Mouse (Mus musculus) 3T3-L1 (cell line): ENCODE measurements around the gene Pih1d1.
"Not testable (repeated sequence)": the region's sequence is repeated elsewhere in the genome, so short reads cannot be mapped to it uniquely, and the experiment has no call there.

ENCODE experiments used
- DNase-seq: peaks from one replicate; pipeline ENCODE4 v3.0.0-alpha.2; 2015; ENCODE audit warnings: low read depth, low spot score

Gene Pih1d1

GRCm38 (mm10) chr7:45154096-45154992, at the start of gene Pih1d1, which contains the start of gene Aldh16a1:
Gene Pih1d1, plus strand, starts transcription at chr7:45154303.
Gene Aldh16a1, minus strand, starts transcription at chr7:45154584.
- peak; percentile 92 for DNase-seq

GRCm38 (mm10) chr7:45104941-45105340, 49.2 kb upstream of the Pih1d1 start:
- DNase-seq = no peak

- DNase-seq = no peak
Observed at GRCm38 (mm10) chr7:45105491-45105890, 48.6 kb upstream of the Pih1d1 start.

DNA sequence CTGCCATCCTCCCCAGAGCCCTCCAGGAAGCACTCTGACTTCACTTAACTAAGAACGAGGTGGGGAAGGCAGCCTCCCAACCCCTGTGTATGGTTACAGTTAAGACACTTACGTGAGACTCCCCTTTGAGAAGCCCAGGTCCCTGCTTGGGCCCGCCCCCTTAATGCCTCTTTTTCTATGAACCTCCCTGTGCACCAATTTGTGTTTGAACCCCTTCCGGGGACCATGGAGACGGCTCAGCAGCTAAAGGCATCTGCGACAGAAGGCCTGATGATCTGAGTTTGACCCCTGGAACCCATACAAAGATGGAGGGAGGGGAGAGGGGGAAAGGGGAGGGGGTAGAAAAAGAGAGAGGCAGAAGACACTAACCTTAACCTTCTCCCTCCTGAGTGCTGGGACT, 47.7 kb upstream of the Pih1d1 start:
- DNase-seq = no peak

GRCm38 (mm10) chr7:45107052-45107645, 47.0 kb upstream of the Pih1d1 start:
- no peak for DNase-seq

DNA sequence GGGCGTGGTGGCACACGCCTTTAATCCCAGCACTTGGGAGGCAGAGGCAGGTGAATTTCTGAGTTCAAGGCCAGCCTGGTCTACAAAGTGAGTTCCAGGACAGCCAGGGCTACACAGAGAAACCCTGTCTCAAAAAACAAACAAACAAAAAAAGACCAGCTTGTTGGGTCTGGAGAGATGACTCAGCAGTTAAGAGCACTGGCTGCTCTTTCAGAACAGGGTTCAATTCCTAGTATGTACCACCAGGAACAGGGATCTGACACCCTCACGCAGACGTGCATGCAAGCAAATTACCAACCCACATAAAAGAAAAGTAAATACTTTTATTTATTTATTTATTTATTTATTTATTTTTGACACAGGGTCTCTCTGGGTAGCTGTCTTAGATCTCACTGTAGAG, 44.0 kb upstream of the Pih1d1 start:
- DNase-seq = not testable (repeated sequence)

GRCm38 (mm10) chr7:45111940-45112339, 42.2 kb upstream of the Pih1d1 start:
- no peak for DNase-seq

DNA sequence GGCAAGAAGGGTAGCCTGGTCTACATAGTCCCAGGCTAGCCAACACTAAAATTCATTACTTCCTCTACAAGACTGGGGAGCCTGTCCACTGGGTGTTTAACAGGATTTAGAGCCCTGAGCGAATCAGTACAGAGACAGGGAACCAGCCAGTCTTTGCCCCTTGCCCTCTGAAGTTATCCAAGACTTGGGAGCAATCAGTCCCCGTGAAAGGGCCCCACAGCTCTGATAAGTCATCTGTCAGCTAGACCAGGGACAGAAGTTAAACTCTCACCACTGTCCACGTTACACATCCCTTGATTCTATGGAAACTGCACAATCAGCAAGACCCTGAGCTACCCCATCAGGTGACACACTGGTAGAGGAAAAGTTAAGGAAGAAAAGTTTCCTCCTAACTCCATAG, 41.6 kb upstream of the Pih1d1 start:
- DNase-seq = no peak

DNA sequence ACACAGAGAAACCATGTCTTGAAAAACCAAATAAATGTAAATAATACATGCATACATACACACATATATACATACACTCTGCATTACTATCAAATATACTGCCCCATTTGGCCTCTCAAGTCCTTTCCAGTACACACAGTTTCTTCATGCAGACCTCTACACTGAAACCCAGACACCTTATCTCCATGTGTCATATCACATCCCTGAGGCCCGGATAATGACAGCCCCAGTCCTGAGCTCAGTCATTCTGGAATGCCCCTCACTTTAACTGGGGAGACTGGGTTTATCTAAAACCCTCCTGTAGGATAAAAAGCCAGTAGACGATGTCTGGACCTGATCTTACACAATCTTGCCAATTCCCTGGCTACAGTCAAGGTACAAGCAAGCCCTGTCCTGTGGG, 40.6 kb upstream of the Pih1d1 start:
- DNase-seq = no peak

GRCm38 (mm10) chr7:45117566-45117965, 36.5 kb upstream of the Pih1d1 start:
- DNase-seq = no peak

DNA sequence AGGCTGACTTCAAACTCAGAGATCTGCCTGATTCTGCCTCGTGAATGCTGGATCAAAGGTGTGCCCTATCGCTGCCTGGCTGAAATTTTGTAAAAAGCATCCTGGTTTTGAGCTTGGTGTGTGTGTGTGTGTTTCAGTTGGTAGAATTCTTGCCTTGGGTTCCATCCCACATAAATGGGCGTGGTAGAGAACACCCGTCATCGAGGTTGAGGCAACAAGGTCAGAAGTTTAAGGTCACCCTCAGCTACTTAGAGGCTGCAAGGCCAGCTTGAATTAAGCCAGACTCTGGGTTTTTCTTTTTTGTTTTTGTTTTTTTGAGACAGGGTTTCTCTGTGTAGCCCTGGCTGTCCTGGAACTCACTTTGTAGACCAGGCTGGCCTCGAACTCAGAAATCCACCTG, 35.8 kb upstream of the Pih1d1 start:
- no peak for DNase-seq

DNA sequence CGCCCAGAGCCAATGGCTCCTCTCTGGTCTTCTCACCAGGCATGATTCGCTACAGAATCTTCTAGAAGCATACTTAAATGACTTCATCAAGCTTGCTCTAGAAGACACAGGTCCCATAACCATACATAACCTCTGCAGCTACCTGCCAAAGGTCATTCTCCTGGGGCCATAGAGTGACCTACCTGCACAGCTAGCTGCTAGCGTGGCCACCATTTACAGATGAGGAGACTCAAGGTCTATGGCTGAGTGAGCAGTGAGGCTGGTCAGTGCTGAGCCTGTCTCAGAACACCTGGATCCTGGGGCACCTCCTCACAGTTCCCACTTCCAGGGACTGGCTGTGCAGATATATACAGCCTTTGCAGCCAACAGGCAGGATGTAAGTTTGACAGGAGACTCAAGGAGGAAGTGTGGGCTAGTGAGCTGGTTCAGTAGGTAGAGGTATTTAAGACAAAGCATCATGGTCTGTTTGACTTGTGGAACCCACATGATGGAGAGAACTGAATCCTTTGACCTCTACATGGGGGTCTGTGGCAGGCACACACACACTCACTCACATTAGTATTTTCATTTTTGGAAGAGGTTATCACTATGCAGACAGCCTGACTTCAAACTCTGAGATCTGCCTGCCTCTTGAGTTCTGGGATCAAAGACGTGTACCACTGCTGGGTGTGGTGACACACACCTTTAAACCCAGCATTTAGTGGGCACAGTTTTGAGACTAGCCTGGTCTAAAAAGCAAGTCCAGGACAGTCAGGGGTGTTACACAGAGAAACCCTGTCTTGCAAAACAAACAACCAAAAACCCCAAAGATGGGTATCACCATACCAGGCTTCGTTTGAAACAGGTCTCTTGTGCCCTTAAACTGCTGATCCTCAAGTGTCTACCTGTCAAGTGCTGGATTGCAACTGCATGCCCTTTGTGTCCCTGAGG, 34.1 kb upstream of the Pih1d1 start:
- no peak for DNase-seq

DNA sequence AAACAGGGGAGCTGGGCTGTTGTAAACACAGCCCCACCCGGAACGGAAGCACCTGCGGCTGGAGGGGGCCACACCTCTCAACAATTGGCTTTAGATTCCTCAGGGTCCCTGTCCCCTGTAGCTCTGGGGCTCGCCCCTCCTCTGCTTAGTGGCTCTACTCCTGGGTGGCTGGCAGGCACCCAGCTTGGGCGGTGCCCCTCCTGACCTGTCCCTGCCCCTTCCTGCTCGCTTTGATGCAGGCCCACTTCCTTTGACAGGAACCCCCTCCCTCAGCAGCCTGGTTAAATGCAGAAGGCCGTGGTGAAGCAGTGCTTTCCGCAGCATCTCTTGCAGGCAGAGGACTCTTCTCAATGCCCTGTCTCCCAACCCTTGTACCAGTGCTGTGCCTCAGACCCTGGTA, 32.7 kb upstream of the Pih1d1 start:
- DNase-seq = no peak

- no peak for DNase-seq
Observed at GRCm38 (mm10) chr7:45121966-45122365, 32.1 kb upstream of the Pih1d1 start.

DNA sequence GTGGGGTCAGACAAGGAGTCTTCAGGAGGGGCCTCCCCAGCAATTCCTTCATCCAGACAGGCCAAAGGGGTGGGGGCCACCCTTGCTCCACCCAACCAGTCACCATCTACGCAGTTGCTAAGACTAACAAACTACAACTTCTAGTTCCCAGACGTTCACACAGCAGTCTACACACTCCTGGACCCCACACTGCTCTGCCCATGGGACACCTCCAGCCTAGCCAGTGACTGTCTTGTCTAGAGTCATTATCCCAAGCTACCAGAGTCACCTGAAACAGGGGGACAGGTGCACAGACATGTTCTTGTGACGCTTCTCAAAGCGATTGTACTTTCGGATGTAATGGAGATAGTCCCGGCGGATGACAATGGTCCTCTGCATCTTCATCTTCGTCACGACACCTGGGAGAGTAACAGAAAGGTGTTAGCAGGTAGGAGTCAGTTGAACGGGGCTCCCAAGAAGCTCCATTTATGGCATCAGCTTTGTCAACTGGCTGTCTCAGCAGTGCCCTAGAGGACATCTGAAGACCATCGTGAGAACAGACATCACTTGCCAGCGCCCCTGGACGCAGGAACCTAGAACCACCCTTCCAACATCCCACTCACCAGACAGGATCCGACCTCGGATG, 31.4 kb upstream of the Pih1d1 start:
- DNase-seq = no peak

DNA sequence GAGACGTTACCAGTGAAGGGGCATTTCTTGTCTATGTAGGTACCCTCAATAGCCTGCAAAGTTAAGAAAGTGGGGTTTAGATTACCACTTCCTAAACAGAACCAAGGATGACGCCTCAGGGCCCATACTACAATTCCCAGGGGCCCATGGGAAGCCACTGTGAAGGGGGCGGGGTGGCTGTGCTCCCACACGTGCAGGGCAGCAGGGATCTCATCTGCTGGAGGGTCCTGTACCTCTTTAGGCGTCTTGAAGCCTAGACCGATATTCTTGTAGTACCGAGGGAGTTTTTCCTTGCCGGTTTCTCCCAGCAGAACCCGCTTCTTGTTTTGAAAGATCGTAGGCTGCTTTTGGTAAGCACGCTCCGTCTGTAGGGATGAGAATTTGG, 30.9 kb upstream of the Pih1d1 start:
- DNase-seq = peak; percentile 64

GRCm38 (mm10) chr7:45124224-45125143, 29.6 kb upstream of the Pih1d1 start, which contains the start of gene Rps11:
Gene Rps11, minus strand, starts transcription at chr7:45124439.
- peak; percentile 99 for DNase-seq

DNA sequence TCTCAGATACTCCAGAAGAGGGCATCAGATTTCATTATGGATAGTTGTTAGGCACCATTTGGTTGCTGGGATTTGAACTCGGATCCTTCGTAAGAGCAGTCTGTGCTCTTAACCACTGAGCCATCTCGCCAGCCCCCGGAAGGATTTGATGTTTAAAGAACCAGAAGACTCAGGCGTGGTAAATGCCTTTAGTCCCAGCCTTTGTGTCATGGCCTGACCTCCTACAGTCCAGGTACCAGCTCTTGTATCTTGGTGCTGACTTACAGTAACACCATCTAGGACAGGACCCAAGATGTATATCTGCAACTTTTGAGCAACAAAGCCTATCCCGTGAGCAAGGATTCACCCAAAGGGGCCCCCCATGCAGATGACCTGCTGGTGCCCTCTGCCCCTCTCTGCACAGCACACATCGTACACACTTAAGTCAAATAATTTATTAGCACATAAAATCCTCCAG, 28.9 kb upstream of the Pih1d1 start:
- DNase-seq = peak; percentile 76

DNA sequence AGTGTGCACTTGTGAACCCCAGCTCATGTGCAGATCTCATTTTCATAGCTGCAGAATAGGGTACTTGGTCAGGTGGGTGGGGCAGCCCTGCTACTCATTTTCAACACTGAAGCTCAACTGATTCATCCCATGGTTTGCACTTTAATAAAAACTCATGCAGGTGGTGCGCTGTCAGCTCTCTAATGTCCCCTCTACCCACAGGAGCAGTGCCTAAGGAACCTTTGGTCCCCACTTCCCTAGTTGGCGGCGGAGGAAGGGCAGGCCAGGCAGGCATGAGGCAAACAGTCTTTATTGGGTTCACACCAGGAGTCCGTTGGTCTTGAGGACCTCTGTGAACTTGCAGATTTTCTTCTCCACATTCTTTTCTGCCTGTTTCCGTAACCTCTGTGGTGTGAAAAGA, 28.5 kb upstream of the Pih1d1 start:
- DNase-seq = not testable (repeated sequence)

DNA sequence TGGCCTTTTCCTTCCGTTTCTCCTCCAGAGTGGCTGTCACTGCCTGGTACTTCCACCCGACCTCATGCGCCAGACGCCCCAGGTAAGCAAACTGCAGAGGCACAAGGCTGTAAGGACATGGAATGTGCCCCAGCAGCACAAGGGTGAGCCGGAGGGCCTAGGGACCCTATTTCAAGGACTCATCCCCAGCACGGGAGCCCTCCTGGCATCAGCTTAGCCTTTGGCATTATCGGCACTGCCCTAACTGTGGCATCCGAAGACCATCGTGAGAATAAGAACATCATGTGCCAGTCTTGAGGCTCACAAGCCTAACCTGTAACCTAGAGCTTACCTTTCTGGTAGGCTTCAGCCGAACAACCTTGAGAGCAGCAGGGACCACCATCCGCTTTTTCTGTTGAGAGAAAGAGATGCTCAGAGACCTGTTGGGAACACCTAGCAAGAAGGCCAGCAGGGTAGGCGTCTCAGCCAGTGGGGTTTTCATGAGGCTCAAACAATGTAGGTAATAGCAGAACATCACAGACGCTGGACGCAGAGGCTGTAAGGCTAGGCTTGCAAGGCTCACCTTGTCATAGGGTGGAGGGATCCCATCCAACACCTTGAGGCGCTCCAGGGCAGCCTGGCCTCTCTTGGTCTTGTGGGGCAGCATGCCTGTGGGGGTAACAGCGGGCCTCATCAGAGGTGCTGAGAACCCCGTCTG, 27.8 kb upstream of the Pih1d1 start:
- no peak for DNase-seq
